Mouse (Mus musculus): ENCODE results near the gene Eif4enif1.

Eif4enif1 gene

GRCm38 (mm10) chr11:3181971-3182370 is 20.2 kb upstream of the Eif4enif1 start:
- WGBS = 86% methylated on average over 1 of the region's 1 CpGs

GRCm38 (mm10) chr11:3182707-3183106 is 19.5 kb upstream of the Eif4enif1 start:
- 93% methylated on average over 1 of the region's 1 CpGs for WGBS

- 87% methylated on average over 25 of the region's 25 CpGs for WGBS
Observed at GRCm38 (mm10) chr11:3193363-3193762, 8.8 kb upstream of the Eif4enif1 start, which contains the start of gene Sfi1. Gene Sfi1 (minus strand): TSS chr11:3193463.

GRCm38 (mm10) chr11:3200636-3201035 is 1.6 kb upstream of the Eif4enif1 start:
- WGBS = 89% methylated on average over 7 of the region's 7 CpGs

GRCm38 (mm10) chr11:3201326-3202230 is 614 bp upstream of the Eif4enif1 start:
- WGBS = 5% methylated on average over 16 of the region's 16 CpGs

- under 1% methylated on average over 57 of the region's 57 CpGs for WGBS
Observed at GRCm38 (mm10) chr11:3202781-3203441, 719 bp downstream of the Eif4enif1 start.

GRCm38 (mm10) chr11:3203771-3204170 is 1.6 kb downstream of the Eif4enif1 start:
- 85% methylated on average over 2 of the region's 2 CpGs for WGBS

- WGBS = 92% methylated on average over 3 of the region's 3 CpGs
Observed at GRCm38 (mm10) chr11:3205207-3205606, 3.0 kb downstream of the Eif4enif1 start.

- 83% methylated on average over 3 of the region's 3 CpGs for WGBS
Observed at GRCm38 (mm10) chr11:3206783-3207182, 4.6 kb downstream of the Eif4enif1 start.

GRCm38 (mm10) chr11:3212526-3212925 is 10.3 kb downstream of the Eif4enif1 start:
- 72% methylated on average over 1 of the region's 1 CpGs for WGBS

- 64% methylated on average over 5 of the region's 5 CpGs for WGBS
Observed at GRCm38 (mm10) chr11:3223105-3223504, 20.9 kb downstream of the Eif4enif1 start.

- WGBS = 93% methylated on average over 3 of the region's 3 CpGs
Observed at GRCm38 (mm10) chr11:3227113-3227512, 24.9 kb downstream of the Eif4enif1 start.

- WGBS = 67% methylated on average over 3 of the region's 3 CpGs
Observed at GRCm38 (mm10) chr11:3232248-3232647, 30.1 kb downstream of the Eif4enif1 start.

- 91% methylated on average over 4 of the region's 4 CpGs for WGBS
Observed at GRCm38 (mm10) chr11:3233704-3234103, 31.5 kb downstream of the Eif4enif1 start.

- WGBS = 59% methylated on average over 5 of the region's 5 CpGs
Observed at GRCm38 (mm10) chr11:3235277-3235676, 33.1 kb downstream of the Eif4enif1 start.

GRCm38 (mm10) chr11:3242395-3242794 is 40.2 kb downstream of the Eif4enif1 start:
- WGBS = 94% methylated on average over 7 of the region's 7 CpGs

GRCm38 (mm10) chr11:3243771-3244170 is 41.6 kb downstream of the Eif4enif1 start:
- WGBS = 44% methylated on average over 4 of the region's 4 CpGs

- WGBS = 52% methylated on average over 2 of the region's 2 CpGs
Observed at GRCm38 (mm10) chr11:3247387-3247786, 45.2 kb downstream of the Eif4enif1 start.

- WGBS = 94% methylated on average over 1 of the region's 1 CpGs
Observed at GRCm38 (mm10) chr11:3259537-3259936, 57.3 kb downstream of the Eif4enif1 start.

- WGBS = 1% methylated on average over 26 of the region's 26 CpGs
Observed at GRCm38 (mm10) chr11:3265291-3266078, 63.3 kb downstream of the Eif4enif1 start.

GRCm38 (mm10) chr11:3266079-3266685 is 64.0 kb downstream of the Eif4enif1 start, which contains the start of gene Drg1:
Gene Drg1 (minus strand): TSS chr11:3266415.
- WGBS = under 1% methylated on average over 72 of the region's 72 CpGs
